Mouse (Mus musculus): Measurements from ENCODE around the gene Gpc3. TPM values are rescaled to one million over a fixed set of nuclear protein-coding genes. Genes with fewer than 3 reads are reported as not detected.
"Not testable (repeated sequence)": the region's sequence is repeated elsewhere in the genome, so short reads cannot be mapped to it uniquely, and the experiment has no call there.

Gene Gpc3
- total RNA-seq, 2 experiments from 2014 or later = not detected

DNA sequence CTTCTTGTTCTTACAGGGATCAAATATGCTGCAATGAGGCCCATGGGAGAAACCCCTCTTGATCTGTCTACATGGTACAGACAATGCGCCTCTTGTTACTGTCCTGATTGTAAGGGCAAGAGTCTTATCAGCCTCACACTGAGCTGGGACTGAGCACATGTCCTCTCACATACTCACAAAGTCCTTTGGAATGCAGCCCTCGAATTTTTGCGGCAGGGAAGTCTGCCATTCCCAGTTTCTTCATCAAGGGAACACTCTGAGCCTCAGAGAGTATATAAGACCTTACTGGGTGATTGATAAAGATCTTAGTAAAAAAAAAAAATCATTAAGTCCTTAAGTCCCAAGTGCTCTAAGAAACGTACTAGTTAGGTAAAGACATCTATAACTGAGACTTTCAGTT lies 293.1 kb downstream of the Gpc3 start:
- ATAC-seq (replicated peaks; ENCODE audit: low FRiP score, low TSS enrichment, poor library complexity, severe bottlenecking) = no peak

DNA sequence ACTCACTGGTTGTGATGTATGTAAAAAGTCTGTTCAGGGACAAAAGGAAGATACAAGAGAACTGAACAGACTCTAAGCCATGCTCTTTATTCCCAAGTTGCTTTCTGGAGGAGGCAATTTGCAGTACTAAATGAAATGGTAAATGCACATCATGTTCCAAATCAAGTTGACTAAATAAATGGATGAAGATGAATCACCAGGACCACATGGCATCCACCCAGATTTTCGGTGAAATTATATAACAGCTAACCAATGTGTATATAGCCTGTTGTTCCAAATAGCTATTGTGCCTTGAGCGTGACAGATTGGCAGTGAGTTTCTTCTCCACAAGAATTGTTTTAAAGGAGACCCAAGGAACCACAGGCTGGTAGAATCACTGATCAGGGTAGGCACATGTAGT lies 302.8 kb downstream of the Gpc3 start:
- ATAC-seq (replicated peaks; ENCODE audit: low FRiP score, low TSS enrichment, poor library complexity, severe bottlenecking) = no peak

DNA sequence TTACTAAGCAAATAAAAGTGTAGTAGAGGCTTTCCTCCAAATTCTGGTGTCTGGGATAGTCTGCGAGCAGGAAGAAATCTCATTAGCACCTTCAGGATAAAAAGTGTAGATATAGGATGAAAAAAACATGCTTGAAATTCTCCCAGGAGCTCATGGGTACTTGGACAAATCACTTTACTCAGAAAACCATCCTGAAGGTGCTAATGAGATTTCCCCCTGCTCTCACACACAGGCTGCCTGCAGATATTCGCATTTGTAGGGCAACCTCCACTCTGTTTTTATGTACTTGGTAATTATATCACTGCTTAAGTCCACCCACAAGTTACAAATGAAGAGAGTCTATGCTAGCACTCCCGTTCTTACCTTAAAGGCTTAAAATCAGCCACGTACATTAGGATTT lies 308.5 kb downstream of the Gpc3 start:
- no peak for ATAC-seq (replicated peaks; ENCODE audit: low FRiP score, low TSS enrichment, poor library complexity, severe bottlenecking)

DNA sequence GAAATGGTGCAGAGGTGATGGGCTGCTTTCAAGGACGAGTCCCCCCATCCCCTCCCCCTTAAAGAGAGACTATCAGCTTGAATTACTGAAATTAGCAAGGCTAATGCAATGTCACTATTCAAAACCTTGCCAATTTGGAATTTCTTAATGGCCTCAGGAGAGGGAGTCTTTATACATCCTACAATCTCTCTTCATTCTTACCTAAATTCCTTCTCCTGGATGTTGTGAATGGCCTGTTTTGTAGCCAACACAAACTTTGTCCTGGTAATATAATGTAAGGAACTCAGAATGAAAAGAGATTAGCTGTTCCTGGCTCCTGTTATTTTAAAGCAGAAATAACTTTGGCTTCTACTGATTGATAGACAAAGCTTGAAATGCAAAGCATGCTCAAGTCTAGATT lies 325.0 kb downstream of the Gpc3 start:
- ATAC-seq (replicated peaks; ENCODE audit: low FRiP score, low TSS enrichment, poor library complexity, severe bottlenecking) = no peak

DNA sequence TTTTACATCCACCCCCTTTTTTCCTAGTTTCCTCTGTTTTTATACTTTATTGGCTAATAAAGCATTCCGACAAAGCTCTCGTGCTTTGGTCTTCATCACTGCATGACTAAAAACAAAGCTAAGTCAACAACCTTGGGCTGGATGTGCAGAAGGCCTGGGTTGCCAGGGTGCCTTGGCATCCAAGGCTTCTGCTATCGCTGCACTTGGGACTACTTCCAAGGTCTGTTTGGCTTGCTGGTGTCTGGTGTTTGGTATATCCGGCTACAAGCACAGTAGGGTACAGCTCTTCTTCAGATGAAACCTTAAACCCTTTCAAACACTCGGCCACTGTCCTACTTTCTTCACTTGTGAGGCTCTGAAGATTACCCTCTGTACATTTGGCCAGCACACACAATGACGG lies 325.8 kb downstream of the Gpc3 start:
- no peak for ATAC-seq (replicated peaks; ENCODE audit: low FRiP score, low TSS enrichment, poor library complexity, severe bottlenecking)

DNA sequence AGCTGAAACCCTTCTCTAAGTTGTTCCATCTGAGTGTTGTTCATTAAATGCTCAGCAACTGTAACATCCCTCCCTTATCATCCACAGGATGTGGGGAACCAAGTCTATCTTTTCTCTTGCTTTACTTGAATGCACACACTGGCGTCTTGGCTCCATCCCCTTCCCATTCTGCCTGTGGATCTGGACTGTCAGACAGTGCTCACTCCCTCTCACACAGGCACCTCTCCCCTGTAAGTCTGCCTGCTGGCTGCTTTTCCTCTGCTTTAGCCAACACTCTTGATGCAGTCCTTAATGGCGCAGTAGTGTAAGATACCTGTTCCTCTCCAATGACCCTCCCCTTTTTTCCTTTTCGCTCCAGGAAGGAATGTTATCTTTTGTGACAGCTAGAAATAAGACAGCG lies 331.7 kb downstream of the Gpc3 start:
- ATAC-seq (replicated peaks; ENCODE audit: low FRiP score, low TSS enrichment, poor library complexity, severe bottlenecking) = no peak

DNA sequence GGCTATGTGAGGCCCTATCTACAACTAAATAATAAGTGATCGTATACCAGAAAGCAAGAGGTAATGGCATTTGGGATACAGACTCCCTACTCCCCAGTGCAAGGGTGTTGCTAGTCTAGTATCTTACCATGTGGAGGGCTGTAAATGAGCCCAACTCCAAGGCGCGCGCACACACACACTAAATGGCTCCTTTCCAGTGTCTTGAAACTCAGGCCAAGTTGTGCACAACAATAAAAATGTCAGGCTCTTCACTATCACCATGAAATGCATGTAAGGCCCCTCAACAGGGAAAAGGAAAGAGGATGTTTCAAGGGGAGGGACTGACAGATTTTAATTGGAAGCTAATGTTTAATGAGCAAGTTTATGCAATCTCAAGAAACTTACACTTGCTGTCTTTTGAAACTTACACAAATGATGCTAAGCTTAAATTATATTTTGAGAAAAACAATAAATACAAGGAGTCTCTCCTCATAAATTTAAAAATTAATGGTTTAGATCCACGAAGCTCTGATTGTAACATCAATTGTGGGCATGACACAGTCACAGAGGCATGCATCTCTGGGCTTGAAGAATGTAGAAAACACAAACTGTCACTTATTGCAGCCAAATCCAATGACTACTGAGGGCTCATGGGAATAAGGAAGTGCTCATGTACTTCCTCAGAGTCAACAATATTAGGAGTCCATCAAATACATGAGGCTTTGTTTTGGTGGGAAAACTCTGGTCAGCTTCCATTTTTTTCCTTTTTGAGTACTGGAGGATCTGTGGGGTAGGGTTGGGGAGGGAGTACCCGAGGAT lies 332.4 kb downstream of the Gpc3 start:
- no peak for ATAC-seq (replicated peaks; ENCODE audit: low FRiP score, low TSS enrichment, poor library complexity, severe bottlenecking)

DNA sequence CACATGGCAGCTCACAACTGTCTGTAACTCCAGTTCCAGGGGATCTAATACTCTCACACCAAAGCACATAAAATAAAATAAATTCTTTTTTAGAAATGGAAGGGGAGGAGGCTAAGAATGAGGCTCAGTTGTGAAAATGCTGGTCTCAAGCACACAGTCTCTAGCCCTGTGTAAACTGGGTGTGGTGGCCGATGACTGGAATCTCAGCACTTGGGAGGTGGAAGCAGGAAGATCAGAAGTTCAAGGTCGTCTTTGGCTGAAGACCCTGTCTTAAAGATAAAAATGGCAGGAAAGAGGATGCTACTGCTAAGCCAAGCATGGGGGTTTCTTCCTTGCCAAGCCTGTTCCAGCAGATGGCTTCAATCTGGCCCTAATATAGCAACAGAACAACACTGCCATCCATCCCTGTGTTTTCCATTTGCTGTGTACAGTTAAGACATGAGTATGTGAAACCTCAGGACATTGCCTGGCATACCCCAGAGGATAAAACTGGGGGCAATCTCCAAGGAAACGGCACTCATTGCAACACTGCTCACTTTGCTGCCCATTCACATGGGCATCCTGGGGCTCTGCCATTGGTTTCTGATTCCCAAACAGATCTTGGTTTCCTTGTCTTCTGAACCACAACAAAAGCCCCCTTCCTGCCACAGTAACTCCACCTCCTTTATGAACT lies 334.9 kb downstream of the Gpc3 start:
- ATAC-seq (replicated peaks; ENCODE audit: low FRiP score, low TSS enrichment, poor library complexity, severe bottlenecking) = no peak

DNA sequence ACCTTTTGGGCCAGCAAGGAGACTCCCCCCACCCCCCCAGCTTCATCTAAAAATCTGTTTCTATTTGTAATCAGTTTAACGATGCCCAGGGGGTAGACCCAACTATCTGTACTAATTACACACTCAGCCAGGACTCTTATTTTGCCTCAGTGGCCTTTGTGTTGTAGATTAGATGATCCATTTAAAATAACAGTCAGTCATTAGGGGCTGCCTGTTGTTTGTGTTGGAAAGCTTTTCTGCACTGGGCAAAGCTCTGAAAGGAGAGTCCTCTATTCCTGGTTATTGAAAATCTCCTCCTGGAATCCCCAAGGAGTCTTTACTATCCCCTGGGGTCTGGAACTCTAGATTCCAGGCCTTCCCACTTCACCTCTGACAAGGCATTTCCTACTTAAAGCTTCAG lies 336.2 kb downstream of the Gpc3 start:
- no peak for ATAC-seq (replicated peaks; ENCODE audit: low FRiP score, low TSS enrichment, poor library complexity, severe bottlenecking)

DNA sequence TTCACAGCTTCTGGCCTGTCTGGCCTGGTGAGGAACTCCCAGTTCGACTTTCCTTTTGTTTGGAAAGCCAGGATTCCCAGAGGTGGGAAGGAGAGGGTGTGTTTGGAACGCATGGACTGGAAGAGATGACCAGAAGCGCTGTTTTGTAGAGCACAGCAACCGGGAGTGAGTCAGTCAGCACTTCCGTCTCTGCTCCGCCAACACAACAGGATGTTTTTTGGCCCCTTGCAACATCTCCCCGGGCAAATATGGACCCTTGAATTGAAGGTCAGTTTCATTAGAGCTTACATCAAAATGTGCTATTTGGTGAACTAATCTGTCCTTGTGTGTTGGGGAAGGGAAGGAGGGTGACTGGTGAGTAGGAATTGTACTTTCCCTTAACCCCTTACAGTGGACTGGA lies 340.7 kb downstream of the Gpc3 start:
- ATAC-seq (replicated peaks; ENCODE audit: low FRiP score, low TSS enrichment, poor library complexity, severe bottlenecking) = no peak

DNA sequence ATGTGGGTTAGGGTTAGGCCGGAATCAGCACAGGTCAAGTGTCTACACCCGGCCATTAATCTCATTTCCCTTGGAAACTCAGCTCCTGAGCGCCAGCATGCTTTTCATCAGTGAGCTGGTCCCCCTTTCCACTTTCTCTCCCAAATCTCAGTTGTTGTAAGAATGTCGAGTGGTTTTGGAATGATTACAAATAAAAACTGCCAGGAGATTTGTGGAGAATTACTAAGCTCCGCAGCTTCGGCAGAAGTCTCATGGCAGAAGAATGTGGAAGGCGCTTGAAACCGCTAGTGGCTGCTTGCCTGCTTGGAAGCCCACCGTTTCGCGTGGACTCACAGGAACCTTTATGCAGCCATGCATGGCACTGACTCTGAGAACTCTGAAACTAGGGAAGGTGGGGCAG lies 351.8 kb downstream of the Gpc3 start:
- no peak for ATAC-seq (replicated peaks; ENCODE audit: low FRiP score, low TSS enrichment, poor library complexity, severe bottlenecking)

DNA sequence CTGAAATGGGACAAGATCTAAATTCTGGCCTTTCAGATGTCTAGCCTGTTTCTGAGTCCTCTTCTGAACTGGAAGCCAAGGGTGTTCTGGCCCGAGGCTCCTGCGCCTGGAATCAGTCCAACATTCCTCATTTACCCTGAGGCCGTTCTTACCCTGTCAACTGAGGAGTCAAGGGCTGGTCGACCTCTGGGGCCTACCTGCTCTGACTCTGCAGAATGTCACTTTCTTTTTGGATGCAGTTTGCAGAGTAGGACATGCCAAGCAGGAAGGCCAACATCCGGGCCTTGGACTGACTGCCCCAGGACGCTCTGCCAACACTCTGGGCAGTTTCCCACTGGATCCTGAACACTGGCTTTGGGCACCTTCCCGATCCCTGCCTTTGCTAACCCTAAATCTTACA lies 352.2 kb downstream of the Gpc3 start:
- no peak for ATAC-seq (replicated peaks; ENCODE audit: low FRiP score, low TSS enrichment, poor library complexity, severe bottlenecking)

DNA sequence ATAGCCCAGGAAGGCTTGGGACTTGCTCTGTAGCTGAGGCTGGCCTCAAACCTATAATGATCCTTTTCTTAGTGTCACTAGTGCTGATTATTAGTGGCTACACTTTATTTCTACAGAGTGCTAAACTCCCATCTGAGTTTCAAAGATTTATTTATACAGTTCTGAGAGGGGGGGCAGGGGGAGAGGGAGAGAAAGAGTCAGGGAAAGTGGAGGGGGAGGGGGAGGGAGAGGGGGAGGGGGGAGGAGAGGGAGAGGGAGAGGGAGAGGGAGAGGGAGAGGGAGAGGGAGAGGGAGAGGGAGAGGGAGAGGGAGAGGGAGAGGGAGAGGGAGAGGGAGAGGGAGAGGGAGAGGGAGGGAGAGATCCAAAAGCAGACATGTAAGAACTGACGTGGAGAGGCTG lies 354.0 kb downstream of the Gpc3 start:
- not testable (repeated sequence) for ATAC-seq (replicated peaks; ENCODE audit: low FRiP score, low TSS enrichment, poor library complexity, severe bottlenecking)

DNA sequence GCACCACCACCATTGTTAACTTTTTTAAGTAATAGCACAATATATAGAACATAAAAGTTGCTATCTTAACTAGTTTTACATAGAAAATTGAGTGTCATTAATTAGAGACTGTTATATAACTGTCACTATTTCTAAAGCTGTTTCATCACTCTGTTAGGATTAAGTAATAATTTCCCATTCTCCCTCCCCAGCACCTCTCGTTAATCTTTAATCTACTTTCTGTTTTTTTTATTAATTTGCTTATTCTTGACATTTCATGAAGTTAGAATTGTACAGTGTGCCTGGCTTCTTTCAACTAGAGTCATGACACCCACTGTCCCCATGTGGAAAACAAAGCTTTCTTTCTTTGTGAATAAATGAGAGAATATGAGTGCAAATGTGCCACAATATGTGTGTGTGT lies 359.2 kb downstream of the Gpc3 start:
- ATAC-seq (replicated peaks; ENCODE audit: low FRiP score, low TSS enrichment, poor library complexity, severe bottlenecking) = no peak

DNA sequence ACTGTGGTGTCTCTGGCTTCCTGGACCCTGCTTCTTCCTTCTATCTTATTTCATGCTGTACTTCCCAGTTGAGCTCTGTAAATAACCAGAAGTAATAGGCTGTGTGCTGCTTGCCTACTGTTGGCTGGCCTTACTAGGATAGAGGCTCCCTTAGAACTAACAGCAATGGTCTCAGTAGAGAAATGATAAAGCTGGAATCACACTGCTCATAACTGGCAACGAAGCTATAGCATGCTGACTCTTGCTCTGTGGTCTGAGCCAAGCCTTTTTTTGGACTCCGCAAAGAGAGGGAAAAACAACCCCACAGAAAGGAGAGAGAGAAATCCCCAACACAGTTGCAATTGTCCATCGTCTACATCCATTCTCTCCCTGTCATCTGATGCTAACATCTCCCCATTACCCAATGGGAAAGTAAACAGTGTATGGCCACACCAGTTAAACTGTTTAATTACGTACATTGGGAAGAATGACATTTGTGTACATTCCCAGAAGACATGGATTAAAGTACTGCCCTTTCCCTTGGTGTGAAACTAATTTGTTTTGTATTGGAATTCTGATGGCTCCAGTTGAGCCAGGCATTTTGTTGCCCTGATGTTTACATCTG lies 368.0 kb downstream of the Gpc3 start:
- no peak for ATAC-seq (replicated peaks; ENCODE audit: low FRiP score, low TSS enrichment, poor library complexity, severe bottlenecking)

DNA sequence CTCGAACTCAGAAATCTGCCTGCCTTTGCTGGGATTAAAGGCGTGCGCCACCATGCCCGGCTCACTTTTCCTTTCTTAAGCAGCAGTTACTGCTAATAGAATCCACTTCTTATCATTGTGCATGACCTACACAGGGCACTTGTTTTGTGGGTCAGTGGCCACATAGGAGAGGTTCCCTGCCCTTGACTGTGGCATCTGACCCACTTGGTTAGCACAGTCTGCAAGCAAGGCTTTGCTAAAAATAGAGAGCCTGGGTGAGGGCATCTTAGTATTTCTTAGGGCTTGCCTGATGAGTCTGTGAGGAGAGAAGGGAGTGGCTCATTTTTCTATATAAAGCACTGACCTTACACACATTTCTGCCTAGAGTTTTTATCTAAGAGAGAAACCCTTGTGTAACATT lies 376.3 kb downstream of the Gpc3 start:
- ATAC-seq (replicated peaks; ENCODE audit: low FRiP score, low TSS enrichment, poor library complexity, severe bottlenecking) = no peak

DNA sequence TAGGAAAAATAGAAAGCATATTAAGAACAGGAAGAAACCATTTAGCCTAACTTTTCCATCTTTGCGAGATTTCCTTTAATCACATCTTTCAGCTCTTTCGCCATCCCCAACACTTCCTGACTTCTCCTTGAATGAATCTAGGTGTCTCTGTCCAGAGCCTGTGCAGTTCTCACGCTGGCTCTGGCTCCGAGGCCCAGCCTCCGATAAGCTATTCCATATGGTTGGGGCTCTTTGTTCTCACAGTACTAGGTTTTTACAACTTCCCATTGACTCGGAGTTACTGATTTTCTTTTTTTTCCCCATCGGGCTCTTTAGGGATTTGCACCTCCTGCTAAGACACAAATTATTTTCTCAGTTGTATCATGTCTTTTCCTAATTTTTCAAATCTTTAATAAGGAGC lies 381.8 kb downstream of the Gpc3 start:
- no peak for ATAC-seq (replicated peaks; ENCODE audit: low FRiP score, low TSS enrichment, poor library complexity, severe bottlenecking)

DNA sequence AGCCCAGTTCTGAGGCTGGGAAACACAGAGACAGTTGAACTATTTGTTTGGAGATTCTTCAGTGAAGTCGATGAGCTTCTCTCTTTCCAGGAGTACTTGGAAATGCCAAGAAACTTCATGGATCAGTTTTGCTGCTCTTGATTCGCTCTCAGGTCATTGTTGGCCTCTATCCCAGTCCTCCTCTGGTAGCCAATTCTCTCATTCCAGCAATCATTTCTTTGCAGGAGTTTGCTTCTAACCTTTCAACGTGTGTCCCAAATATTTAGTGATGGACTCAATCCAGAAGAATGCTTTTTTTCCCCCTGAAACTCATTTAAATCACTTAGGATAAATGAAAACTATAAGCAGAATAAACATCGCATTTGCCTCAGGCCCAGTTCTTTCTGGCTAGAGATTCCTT lies 383.0 kb downstream of the Gpc3 start:
- ATAC-seq (replicated peaks; ENCODE audit: low FRiP score, low TSS enrichment, poor library complexity, severe bottlenecking) = no peak
